Mouse (Mus musculus) CH12.LX (cell line): Measurements from ENCODE around the gene Ptgir. TPM values are rescaled to one million over a fixed set of nuclear protein-coding genes. Genes with fewer than 3 reads are reported as not detected.

Source experiments
- DNase-seq: peaks from one replicate; pipeline ENCODE4 v3.0.0-alpha.2; 2013; ENCODE audit errors: extremely low read depth
- H3K27ac ChIP-seq: 2 replicates; pipeline ENCODE4 v1.5.1; 2012; ENCODE audit warnings: low read depth, mild to moderate bottlenecking, control low read depth, moderate library complexity; ENCODE audit not compliant: insufficient read depth
- H3K27me3 ChIP-seq: replicated peaks from 2 replicates; pipeline ENCODE3; 2012; ENCODE audit warnings: inconsistent platforms
- H3K36me3 ChIP-seq, 2 experiments: replicated peaks in 1 of 2; 2 replicates each; pipeline versions ENCODE3 to v1.6.1; 2012; ENCODE audit warnings: inconsistent platforms in 1 of 2, low read length in 1 of 2, mild to moderate bottlenecking in 1 of 2, mixed read lengths in 1 of 2, moderate library complexity in 1 of 2; ENCODE audit not compliant: control insufficient read depth in 1 of 2, insufficient read depth in 1 of 2
- H3K4me1 ChIP-seq, 2 experiments: 2 replicates each; pipeline ENCODE4 v1.6.1; 2012; ENCODE audit warnings: inconsistent platforms in 1 of 2, moderate library complexity in 1 of 2; ENCODE audit not compliant: insufficient read depth in 2 of 2, control insufficient read depth in 1 of 2
- H3K4me2 ChIP-seq: 2 replicates; pipeline ENCODE4 v1.6.1; 2012; ENCODE audit warnings: low read depth, mild to moderate bottlenecking, control low read depth; ENCODE audit not compliant: poor library complexity, insufficient read depth, severe bottlenecking
- H3K4me3 ChIP-seq, 3 experiments: fragments of 150-350 bp in 1 of 3; sonication (generic) in 1 of 3; replicated peaks in 1 of 3; 2 replicates each; pipeline versions ENCODE3 to v1.5.1; 2011 to 2012; ENCODE audit warnings: low read depth in 2 of 3, low read length in 2 of 3, mild to moderate bottlenecking in 2 of 3, moderate library complexity in 2 of 3, control low read depth in 1 of 3, improper control_type of control experiment in 1 of 3, inconsistent platforms in 1 of 3, mixed read lengths in 1 of 3; ENCODE audit not compliant: poor library complexity in 1 of 3
- H3K79me2 ChIP-seq: replicated peaks from 2 replicates; pipeline ENCODE4 v1.6.1; 2012; ENCODE audit warnings: mild to moderate bottlenecking, moderate library complexity; ENCODE audit not compliant: control insufficient read depth, poor library complexity, insufficient read depth, severe bottlenecking; ENCODE audit errors: extremely low read depth
- H3K9ac ChIP-seq: 2 replicates; pipeline ENCODE4 v1.6.1; 2012; ENCODE audit warnings: low read depth, mild to moderate bottlenecking, control low read depth, moderate library complexity; ENCODE audit not compliant: insufficient read depth
- H3K9me3 ChIP-seq: replicated peaks from 2 replicates; pipeline ENCODE3; 2012; ENCODE audit warnings: low read length, inconsistent platforms, mixed read lengths
- BHLHE40 ChIP-seq: IDR thresholded peaks from 2 replicates; pipeline ENCODE4 v1.6.1; 2011; ENCODE audit warnings: mild to moderate bottlenecking, low read depth, low read length, improper control_type of control experiment
- CHD1 ChIP-seq: IDR thresholded peaks from 2 replicates; pipeline ENCODE4 v1.6.1; 2012; ENCODE audit warnings: low read depth, low read length, improper control_type of control experiment, inconsistent platforms
- CHD2 ChIP-seq: IDR thresholded peaks from 2 replicates; pipeline ENCODE4 v1.6.1; 2011; ENCODE audit warnings: low read length, improper control_type of control experiment
- CTCF ChIP-seq, 2 experiments: IDR thresholded peaks in 1 of 2; conservative IDR thresholded peaks in 1 of 2; 2 replicates each; pipeline ENCODE4 v1.5.1; 2011 to 2012; ENCODE audit warnings: low read depth in 2 of 2, low read length in 2 of 2, improper control_type of control experiment in 1 of 2, inconsistent platforms in 1 of 2, mild to moderate bottlenecking in 1 of 2, moderate library complexity in 1 of 2
- ELF1 ChIP-seq: IDR thresholded peaks from 2 replicates; pipeline ENCODE4 v1.6.1; 2014; ENCODE audit warnings: low read depth, mild to moderate bottlenecking, inconsistent platforms, low read length, improper control_type of control experiment
- ETS1 ChIP-seq: conservative IDR thresholded peaks from 2 replicates; pipeline ENCODE4 v1.6.1; 2012; ENCODE audit warnings: low read depth, mild to moderate bottlenecking, inconsistent platforms, low read length, improper control_type of control experiment, moderate library complexity
- GABPA ChIP-seq: IDR thresholded peaks from 2 replicates; pipeline ENCODE4 v1.6.1; 2012; ENCODE audit warnings: low read depth, low read length, improper control_type of control experiment, inconsistent platforms; ENCODE audit not compliant: insufficient replicate concordance
- HCFC1 ChIP-seq: IDR thresholded peaks from 2 replicates; pipeline ENCODE4 v1.6.1; 2012; ENCODE audit warnings: low read depth, mild to moderate bottlenecking, inconsistent platforms, low read length, improper control_type of control experiment
- IRF4 ChIP-seq: IDR thresholded peaks from 2 replicates; pipeline ENCODE4 v1.6.1; 2014; ENCODE audit warnings: low read depth, mild to moderate bottlenecking, inconsistent platforms, low read length, improper control_type of control experiment
- JUN ChIP-seq: IDR thresholded peaks from 2 replicates; pipeline ENCODE4 v1.6.1; 2011; ENCODE audit warnings: low read depth, mild to moderate bottlenecking, low read length, improper control_type of control experiment, moderate library complexity; ENCODE audit not compliant: insufficient read depth
- JUND ChIP-seq: conservative IDR thresholded peaks from 2 replicates; pipeline ENCODE4 v1.6.1; 2011; ENCODE audit warnings: low read depth, low read length, improper control_type of control experiment
- KAT2A ChIP-seq: IDR thresholded peaks from 2 replicates; pipeline ENCODE4 v1.6.1; 2012; ENCODE audit warnings: low read length, improper control_type of control experiment, inconsistent platforms; ENCODE audit not compliant: insufficient replicate concordance
- MAFK ChIP-seq: IDR thresholded peaks from 2 replicates; pipeline ENCODE4 v1.6.1; 2011; ENCODE audit warnings: low read length, improper control_type of control experiment; ENCODE audit not compliant: insufficient replicate concordance
- MAX ChIP-seq: IDR thresholded peaks from 2 replicates; pipeline ENCODE4 v1.6.1; 2011; ENCODE audit warnings: low read length, improper control_type of control experiment
- MAZ ChIP-seq: IDR thresholded peaks from 2 replicates; pipeline ENCODE4 v1.6.1; 2012; ENCODE audit warnings: low read depth, mild to moderate bottlenecking, inconsistent platforms, low read length, improper control_type of control experiment, moderate library complexity
- MEF2A ChIP-seq: IDR thresholded peaks from 2 replicates; pipeline ENCODE4 v1.6.1; 2014; ENCODE audit warnings: low read depth, mild to moderate bottlenecking, inconsistent platforms, low read length, improper control_type of control experiment, borderline replicate concordance
- MXI1 ChIP-seq: IDR thresholded peaks from 2 replicates; pipeline ENCODE4 v1.6.1; 2011; ENCODE audit warnings: mild to moderate bottlenecking, low read depth, low read length, improper control_type of control experiment
- MYC ChIP-seq: IDR thresholded peaks from 2 replicates; pipeline ENCODE4 v1.6.1; 2011; ENCODE audit warnings: low read depth, mild to moderate bottlenecking, improper control_type of control experiment, low read length
- NELFE ChIP-seq: IDR thresholded peaks from 2 replicates; pipeline ENCODE4 v1.6.1; 2011; ENCODE audit warnings: low read depth, low read length, improper control_type of control experiment
- PAX5 ChIP-seq: IDR thresholded peaks from 2 replicates; pipeline ENCODE4 v1.6.1; 2012; ENCODE audit warnings: low read length, inconsistent platforms, mixed read lengths
- POLR2AphosphoS2 ChIP-seq: IDR thresholded peaks from 2 replicates; pipeline ENCODE4 v1.6.1; 2011; ENCODE audit warnings: low read depth, low read length, improper control_type of control experiment
- RAD21 ChIP-seq: IDR thresholded peaks from 2 replicates; pipeline ENCODE4 v1.6.1; 2011; ENCODE audit warnings: low read depth, mild to moderate bottlenecking, low read length, improper control_type of control experiment, moderate library complexity
- RCOR1 ChIP-seq: conservative IDR thresholded peaks from 2 replicates; pipeline ENCODE4 v1.6.1; 2012; ENCODE audit warnings: low read depth, mild to moderate bottlenecking, inconsistent platforms, low read length, improper control_type of control experiment
- SIN3A ChIP-seq: IDR thresholded peaks from 2 replicates; pipeline ENCODE4 v1.6.1; 2012; ENCODE audit warnings: low read length, improper control_type of control experiment, inconsistent platforms
- SMC3 ChIP-seq: IDR thresholded peaks from 2 replicates; pipeline ENCODE4 v1.6.1; 2011; ENCODE audit warnings: low read depth, low read length, improper control_type of control experiment
- TBP ChIP-seq: conservative IDR thresholded peaks from 2 replicates; pipeline ENCODE4 v1.6.1; 2011; ENCODE audit warnings: low read depth, low read length, improper control_type of control experiment
- TCF12 ChIP-seq: IDR thresholded peaks from 2 replicates; pipeline ENCODE4 v1.6.1; 2014; ENCODE audit warnings: low read depth, mild to moderate bottlenecking, inconsistent platforms, low read length, improper control_type of control experiment
- USF1 ChIP-seq: IDR thresholded peaks from 2 replicates; pipeline ENCODE4 v1.6.1; 2014; ENCODE audit warnings: low read depth, mild to moderate bottlenecking, inconsistent platforms, low read length, improper control_type of control experiment
- USF2 ChIP-seq: conservative IDR thresholded peaks from 2 replicates; pipeline ENCODE4 v1.6.1; 2011; ENCODE audit warnings: low read depth, low read length, improper control_type of control experiment
- ZC3H11A ChIP-seq: IDR thresholded peaks from 2 replicates; pipeline ENCODE4 v1.6.1; 2012; ENCODE audit warnings: low read depth, mild to moderate bottlenecking, inconsistent platforms, low read length, improper control_type of control experiment
- ZKSCAN1 ChIP-seq: IDR thresholded peaks from 2 replicates; pipeline ENCODE4 v1.6.1; 2012; ENCODE audit warnings: low read depth, inconsistent platforms, low read length, improper control_type of control experiment, borderline replicate concordance
- ZMIZ1 ChIP-seq: IDR thresholded peaks from 2 replicates; pipeline ENCODE4 v1.6.1; 2012; ENCODE audit warnings: low read depth, mild to moderate bottlenecking, inconsistent platforms, low read length, improper control_type of control experiment
- ZNF384 ChIP-seq: IDR thresholded peaks from 2 replicates; pipeline ENCODE4 v1.6.1; 2012; ENCODE audit warnings: low read depth, low read length, improper control_type of control experiment, inconsistent platforms
- dilution Hi-C: fragments of 300-500 bp; cut with MboI; formaldehyde crosslinking; loops from 2 replicates; pipeline ENCODE4 v1.14.3; 2020; ENCODE audit warnings: low sequenced_read_pairs; ENCODE audit not compliant: extremely low pct_unique_long_range_greater_than_20kb, extremely low pct_ligation_motif_present
- in situ Hi-C: fragments of 300-500 bp; cut with MboI; formaldehyde crosslinking; loops from 3 replicates; pipeline ENCODE4 v1.14.3; 2019; ENCODE audit warnings: low sequenced_read_pairs, low pct_ligation_motif_present, low pct_unique_long_range_greater_than_20kb, mixed read lengths
- polyA plus RNA-seq: library from polyadenylated mRNA; unstranded; fragments of >175 nt; gene quantifications from 2 replicates; pipeline ENCODE4 v1.2.1, GENCODE M21; 2012; ENCODE audit warnings: low read depth; ENCODE audit not compliant: insufficient read length
- total RNA-seq, 2 experiments: library from RNA; depleted of rRNA; stranded (reverse); fragments of 300-350 nt in 1 of 2; fragments of >200 nt in 1 of 2; gene quantifications; 2 replicates each; pipeline ENCODE4 v1.2.3; 2012 to 2014

Gene Ptgir
- total and polyA plus RNA-seq, 3 experiments, result 3.8 to 31.1 (median 7.0) TPM

- DNase-seq, result no peak
- Histone ChIP-seq H3K4me1 (peaks cover 6 to 39% of the 10 kb centered on the region in 2 experiments), H3K4me3 (no peak overlapping the region), H3K27ac (no peak overlapping the region)
- dilution Hi-C loops (no loop called here), in situ Hi-C loops (no loop called here)
- TF ChIP-seq ZNF384 (no peak), MYC (no peak), CTCF (conservative IDR thresholded peaks at IDR 0.05 in 1 of 2, IDR thresholded peaks at IDR 0.05 in 1 of 2; ENCODE audit: low read depth in 2 of 2, low read length in 2 of 2) (no peak), TBP (no peak), POLR2AphosphoS2 (no peak), SIN3A (no peak), USF2 (no peak), BHLHE40 (no peak), ETS1 (no peak), KAT2A (no peak), MAFK (no peak), MEF2A (no peak), RAD21 (no peak), SMC3 (no peak), CHD1 (no peak), MXI1 (no peak), GABPA (no peak), HCFC1 (no peak)
- TF ChIP-seq, all 38 proteins: peak for 0
- Histone ChIP-seq H3K27me3 (no peaks in the 10 kb centered on the region), H3K4me2 (no peak overlapping the region), H3K9me3 (no peaks in the 10 kb centered on the region), H3K36me3 (peaks cover 0 to 36% of the 10 kb centered on the region in 2 experiments), H3K9ac (no peak overlapping the region), H3K79me2 (no peaks in the 10 kb centered on the region)
These were observed 28.6 kb upstream of the Ptgir start for GRCm38 (mm10) chr7:16877717-16878116.

DNA sequence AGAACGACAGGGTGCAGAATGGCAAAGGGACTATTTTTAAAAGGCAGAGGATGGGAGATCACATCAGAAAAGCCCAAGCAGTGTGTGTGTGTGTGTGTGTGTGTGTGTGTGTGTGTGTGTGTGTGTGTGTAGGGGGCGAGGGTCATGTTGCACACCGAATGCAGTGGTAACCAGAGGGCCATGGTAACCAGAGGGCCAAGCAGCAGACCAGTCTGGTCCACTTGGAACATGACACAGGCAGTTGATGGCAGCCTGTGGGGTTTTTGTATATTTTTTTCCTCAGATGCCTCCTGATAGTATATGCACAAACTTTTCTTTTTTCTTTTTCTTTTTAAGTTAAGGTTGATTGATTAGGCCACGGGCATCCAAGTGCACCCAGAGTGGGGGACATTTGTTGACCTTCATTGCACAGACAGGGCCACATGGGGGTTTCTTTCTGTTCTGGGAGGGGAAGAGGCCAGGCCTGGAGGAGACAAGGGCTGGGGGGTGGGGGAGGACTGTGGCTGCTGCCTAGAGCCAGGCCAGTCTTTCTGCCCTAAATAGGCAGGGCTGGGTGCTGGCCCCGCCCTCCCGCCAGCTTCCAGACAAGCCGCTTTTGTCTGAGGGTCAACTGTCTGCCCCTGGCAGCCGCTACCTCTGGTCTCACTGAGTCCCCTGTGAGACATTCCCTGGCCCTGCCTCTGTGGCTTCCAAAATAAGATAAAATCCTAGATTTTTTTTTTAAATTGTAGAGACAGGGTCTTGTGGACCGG, 26.3 kb upstream of the Ptgir start:
- TF ChIP-seq MEF2A (no peak), RCOR1 (no peak), ZKSCAN1 (no peak), ELF1 (no peak), JUND (no peak), ZC3H11A (no peak), BHLHE40 (no peak), MAZ (no peak), ETS1 (no peak), SIN3A (no peak), NELFE (no peak), USF1 (no peak), CHD2 (no peak), MAX (no peak), TCF12 (no peak), JUN (no peak), IRF4 (no peak), HCFC1 (no peak), PAX5 (no peak), ZMIZ1 (no peak)
- dilution Hi-C loops (no loop called here), in situ Hi-C loops (no loop called here)
- DNase-seq, result no peak
- no peaks in the 10 kb centered on the region for H3K79me2 ChIP-seq
- H3K4me1 ChIP-seq, result peaks cover 6 to 39% of the 10 kb centered on the region in 2 experiments
- no peaks in the 10 kb centered on the region for H3K27me3 ChIP-seq
- H3K4me3 ChIP-seq, result no peak overlapping the region
- no peak overlapping the region for H3K9ac ChIP-seq
- H3K4me2 ChIP-seq, result no peak overlapping the region
- H3K9me3 ChIP-seq, result peaks cover 9% of the 10 kb centered on the region
- H3K27ac ChIP-seq, result no peak overlapping the region
- peaks cover 2 to 50% of the 10 kb centered on the region in 2 experiments for H3K36me3 ChIP-seq
